Mouse (Mus musculus): Measurements from ENCODE around the gene Flnb. TPM values are rescaled to one million over a fixed set of nuclear protein-coding genes. Genes with fewer than 3 reads are reported as not detected.

Gene Flnb
- polyA plus RNA-seq, 1 experiment from 2014 or later: 21.2 TPM

DNA sequence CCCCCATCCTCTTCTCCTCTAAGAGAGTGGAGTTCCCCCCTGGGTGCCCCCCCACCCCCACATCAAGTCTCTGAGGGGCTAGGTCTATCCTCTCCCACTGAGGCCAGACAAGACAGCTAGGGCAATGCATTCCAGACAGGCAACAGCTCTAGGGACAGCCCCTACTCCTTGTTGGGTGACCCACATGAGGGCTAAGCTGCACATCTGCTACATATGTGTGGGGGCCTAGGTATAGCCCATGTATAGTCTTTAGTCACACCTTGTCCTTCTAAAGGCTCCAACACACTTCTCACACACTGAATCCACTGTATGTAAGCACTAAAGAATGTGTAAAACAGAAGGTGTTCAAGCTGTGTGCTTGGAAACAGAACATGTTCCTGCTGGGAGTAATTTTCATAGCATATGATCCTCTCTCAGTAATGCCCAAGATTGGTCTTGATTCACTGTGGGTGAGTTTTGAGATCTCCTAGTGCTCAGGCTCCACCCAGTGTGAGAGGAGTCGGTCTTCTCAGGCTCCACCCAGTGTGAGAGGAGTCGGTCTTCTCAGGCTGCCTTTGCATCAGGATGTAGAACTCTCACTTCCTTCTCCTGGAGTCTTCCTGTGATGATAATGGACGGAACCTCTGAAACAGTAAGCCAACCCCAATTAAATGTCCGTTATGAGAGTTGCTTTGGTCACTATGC is 13.7 kb upstream of the Flnb start:
- H3K36me3 ChIP-seq (ENCODE audit: insufficient read depth, low read length): no peaks in the 10 kb centered on the region
- 58% methylated on average over 4 of the region's 4 CpGs for WGBS
- no peaks in the 10 kb centered on the region for H3K27me3 ChIP-seq (ENCODE audit: insufficient read depth, low read length)
- ATAC-seq (ENCODE audit: low FRiP score, low TSS enrichment): no peak
- peaks cover 5% of the 10 kb centered on the region; the same call in 1 of the 2 replicates for H3K9me3 ChIP-seq (ENCODE audit: low read length)
- H3K4me2 ChIP-seq (replicated peaks; ENCODE audit: low read depth, low read length): no peak overlapping the region
- no peak overlapping the region for H3K9ac ChIP-seq (replicated peaks; ENCODE audit: low read length)
- H3K4me3 ChIP-seq (ENCODE audit: low read length): no peak overlapping the region
- no peak overlapping the region for H3K27ac ChIP-seq (ENCODE audit: low read length)
- no peaks in the 10 kb centered on the region for H3K4me1 ChIP-seq (ENCODE audit: insufficient read depth, low read length)

DNA sequence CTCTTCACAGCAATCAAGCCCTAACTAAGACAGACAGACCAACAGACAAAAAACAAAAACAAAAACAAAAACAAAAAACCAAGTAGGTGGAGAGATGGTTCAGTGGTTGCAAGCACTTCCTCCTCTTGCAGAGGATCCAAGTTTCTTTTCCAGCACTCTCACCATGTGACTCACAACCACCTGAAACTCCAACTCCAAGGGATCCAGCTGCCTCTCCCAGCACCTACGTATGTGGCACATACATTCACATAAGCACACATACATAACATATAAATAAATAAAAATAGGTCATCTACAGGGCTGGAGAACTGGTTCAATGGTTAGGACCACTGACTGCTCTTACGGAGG is 13.2 kb upstream of the Flnb start:
- Histone ChIP-seq H3K9ac (replicated peaks; ENCODE audit: low read length) (no peak overlapping the region), H3K4me2 (replicated peaks; ENCODE audit: low read depth, low read length) (no peak overlapping the region), H3K27ac (ENCODE audit: low read length) (no peak overlapping the region), H3K4me1 (ENCODE audit: insufficient read depth, low read length) (no peaks in the 10 kb centered on the region), H3K27me3 (ENCODE audit: insufficient read depth, low read length) (no peaks in the 10 kb centered on the region), H3K4me3 (ENCODE audit: low read length) (no peak overlapping the region), H3K9me3 (ENCODE audit: low read length) (peaks cover 5% of the 10 kb centered on the region; the same call in 1 of the 2 replicates), H3K36me3 (ENCODE audit: insufficient read depth, low read length) (no peaks in the 10 kb centered on the region)
- WGBS: 92% methylated on average over 2 of the region's 2 CpGs
- ATAC-seq (ENCODE audit: low FRiP score, low TSS enrichment): no peak

GRCm38 (mm10) chr14:7807711-7808110 is 10.0 kb upstream of the Flnb start:
- 0 out of 2 replicates have a peak, but pooled peaks have one; percentile 39 for ATAC-seq (ENCODE audit: low FRiP score, low TSS enrichment)
- H3K27me3 ChIP-seq (ENCODE audit: insufficient read depth, low read length): no peaks in the 10 kb centered on the region
- H3K9ac ChIP-seq (replicated peaks; ENCODE audit: low read length): no peak overlapping the region
- no peak overlapping the region for H3K4me2 ChIP-seq (replicated peaks; ENCODE audit: low read depth, low read length)
- no peak overlapping the region for H3K27ac ChIP-seq (ENCODE audit: low read length)
- H3K4me3 ChIP-seq (ENCODE audit: low read length): no peak overlapping the region
- H3K9me3 ChIP-seq (ENCODE audit: low read length): no peaks in the 10 kb centered on the region
- no peaks in the 10 kb centered on the region for H3K36me3 ChIP-seq (ENCODE audit: insufficient read depth, low read length)
- 57% methylated on average over 4 of the region's 4 CpGs for WGBS
- H3K4me1 ChIP-seq (ENCODE audit: insufficient read depth, low read length): no peaks in the 10 kb centered on the region

DNA sequence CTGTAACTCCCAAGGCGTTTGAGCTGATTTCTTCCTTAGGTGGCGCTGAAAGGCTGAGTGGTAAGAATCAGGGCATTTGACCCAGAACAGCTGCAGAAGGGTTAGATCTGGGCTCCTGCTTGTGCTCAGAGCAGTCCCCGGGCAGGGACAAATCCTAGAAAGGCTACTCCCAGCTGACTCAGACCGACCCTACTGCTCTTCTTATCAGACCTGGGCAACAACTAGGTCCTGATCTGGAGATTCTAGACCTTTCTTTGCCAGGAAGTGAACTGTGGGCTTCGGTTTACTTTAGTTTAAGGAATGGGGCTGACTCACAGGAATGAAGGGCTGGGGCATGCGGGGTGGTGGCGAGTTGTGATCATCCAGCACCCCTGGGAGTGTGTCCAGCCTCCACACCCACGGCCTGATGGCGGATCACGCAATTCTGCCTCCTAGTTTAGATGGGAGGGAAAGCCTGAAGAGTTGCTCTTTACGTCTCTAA is 9.2 kb upstream of the Flnb start:
- Histone ChIP-seq H3K36me3 (ENCODE audit: insufficient read depth, low read length) (no peaks in the 10 kb centered on the region), H3K4me1 (ENCODE audit: insufficient read depth, low read length) (no peaks in the 10 kb centered on the region), H3K4me2 (replicated peaks; ENCODE audit: low read depth, low read length) (no peak overlapping the region), H3K27me3 (ENCODE audit: insufficient read depth, low read length) (no peaks in the 10 kb centered on the region), H3K9ac (replicated peaks; ENCODE audit: low read length) (no peak overlapping the region), H3K9me3 (ENCODE audit: low read length) (no peaks in the 10 kb centered on the region), H3K4me3 (ENCODE audit: low read length) (no peak overlapping the region), H3K27ac (ENCODE audit: low read length) (no peak overlapping the region)
- no peak for ATAC-seq (ENCODE audit: low FRiP score, low TSS enrichment)
- WGBS: 69% methylated on average over 11 of the region's 11 CpGs

DNA sequence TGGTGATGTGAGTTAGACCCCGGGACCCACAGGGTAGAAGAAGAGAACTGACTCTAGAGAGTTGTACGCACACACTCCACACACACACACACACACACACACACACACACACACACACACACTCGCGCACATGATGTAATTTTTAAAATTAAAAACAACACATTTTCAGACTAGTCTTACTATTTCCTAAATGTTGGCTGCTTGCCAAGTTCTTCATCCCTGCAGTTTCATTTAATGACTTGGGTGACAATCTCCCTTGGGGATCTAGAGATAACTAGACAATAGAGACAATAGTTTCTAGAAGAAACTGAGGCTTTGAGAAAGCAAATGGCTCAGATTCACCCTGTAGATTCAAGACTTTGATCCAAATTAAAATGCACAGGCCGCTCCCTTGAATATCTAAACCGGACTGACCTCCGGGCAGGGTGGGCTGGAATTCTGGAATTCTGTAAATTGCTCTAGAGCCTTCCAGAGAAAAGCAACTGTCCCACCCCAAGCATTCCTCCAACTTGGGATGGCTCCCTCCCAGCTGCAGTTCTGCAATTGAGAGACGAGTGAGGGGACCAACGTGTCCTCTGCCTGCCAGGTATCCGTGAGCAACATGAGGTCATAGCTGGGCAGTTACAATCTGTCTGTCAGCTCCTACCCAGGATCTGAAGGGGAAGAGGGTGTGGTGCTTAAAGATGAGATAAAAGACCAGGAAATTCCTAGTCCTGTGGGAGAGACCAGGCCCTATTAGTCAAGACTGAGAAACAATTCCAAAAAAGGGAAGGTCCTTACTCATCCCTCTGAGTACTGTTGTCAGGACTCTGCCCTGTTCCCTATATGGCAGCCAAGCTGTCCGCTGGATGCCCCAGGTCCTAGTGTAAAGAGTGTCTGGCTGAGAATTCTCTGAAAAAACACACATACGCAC is 8.5 kb upstream of the Flnb start:
- no peaks in the 10 kb centered on the region for H3K27me3 ChIP-seq (ENCODE audit: insufficient read depth, low read length)
- 0 out of 2 replicates have a peak, but pooled peaks have one; percentile 31 for ATAC-seq (ENCODE audit: low FRiP score, low TSS enrichment)
- H3K4me2 ChIP-seq (replicated peaks; ENCODE audit: low read depth, low read length): no peak overlapping the region
- no peak overlapping the region for H3K4me3 ChIP-seq (ENCODE audit: low read length)
- no peak overlapping the region for H3K27ac ChIP-seq (ENCODE audit: low read length)
- no peaks in the 10 kb centered on the region for H3K4me1 ChIP-seq (ENCODE audit: insufficient read depth, low read length)
- H3K36me3 ChIP-seq (ENCODE audit: insufficient read depth, low read length): no peaks in the 10 kb centered on the region
- WGBS: 76% methylated on average over 12 of the region's 12 CpGs
- no peaks in the 10 kb centered on the region for H3K9me3 ChIP-seq (ENCODE audit: low read length)
- H3K9ac ChIP-seq (replicated peaks; ENCODE audit: low read length): no peak overlapping the region

DNA sequence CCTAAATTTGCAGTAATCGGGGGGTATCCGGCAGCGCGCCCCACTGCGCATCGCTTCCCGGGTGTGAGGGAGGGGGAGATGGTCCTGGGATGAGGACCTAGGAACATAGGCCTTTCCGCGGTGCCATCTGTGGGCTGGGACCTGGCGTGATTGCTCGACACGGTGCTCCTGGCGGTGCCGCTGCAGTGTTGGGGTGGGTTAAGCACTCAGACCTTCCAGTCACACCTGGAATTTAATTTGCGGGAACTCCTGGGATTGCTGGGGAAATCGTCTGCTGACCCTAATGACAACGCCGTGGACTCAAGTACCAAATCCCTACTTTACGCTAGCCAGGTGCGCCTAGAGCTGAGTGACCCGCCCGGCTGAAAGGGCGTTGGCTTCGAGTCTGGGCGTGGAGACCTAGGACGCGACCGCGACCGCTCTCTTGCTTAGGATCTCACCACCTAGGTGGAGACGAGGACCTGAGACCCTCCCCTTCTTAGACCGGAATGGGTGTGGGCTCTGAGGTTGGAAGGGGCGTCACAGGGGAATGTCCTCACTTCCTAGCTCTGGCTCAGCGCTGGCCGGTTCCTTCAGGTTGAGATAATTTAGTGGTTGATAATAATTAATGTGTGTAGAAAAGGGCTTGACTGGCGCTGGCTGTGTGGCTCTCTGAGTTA is 835 bp downstream of the Flnb start:
- H3K4me2 ChIP-seq (replicated peaks; ENCODE audit: low read depth, low read length): peak overlapping the region; percentile 93
- H3K9me3 ChIP-seq (ENCODE audit: low read length): no peaks in the 10 kb centered on the region
- H3K4me3 ChIP-seq (ENCODE audit: low read length): peak overlapping the region; percentile 59
- peaks cover 20% of the 10 kb centered on the region for H3K4me1 ChIP-seq (ENCODE audit: insufficient read depth, low read length)
- WGBS: under 1% methylated on average over 36 of the region's 36 CpGs
- no peaks in the 10 kb centered on the region for H3K36me3 ChIP-seq (ENCODE audit: insufficient read depth, low read length)
- H3K27me3 ChIP-seq (ENCODE audit: insufficient read depth, low read length): no peaks in the 10 kb centered on the region
- peak overlapping the region; percentile 48 for H3K27ac ChIP-seq (ENCODE audit: low read length)
- ATAC-seq (ENCODE audit: low FRiP score, low TSS enrichment): peak; percentile 39; the same call in 1 of the 2 replicates
- H3K9ac ChIP-seq (replicated peaks; ENCODE audit: low read length): peak overlapping the region; percentile 70

- Histone ChIP-seq H3K9ac (replicated peaks; ENCODE audit: low read length) (peak overlapping the region; percentile 70; the same call in 1 of the 2 replicates), H3K27ac (ENCODE audit: low read length) (peak overlapping the region; percentile 48; the same call in 1 of the 2 replicates)
- WGBS: 64% methylated on average over 5 of the region's 5 CpGs
Observed at GRCm38 (mm10) chr14:7819446-7819845, 1.7 kb downstream of the Flnb start.

GRCm38 (mm10) chr14:7821341-7821740 is 3.6 kb downstream of the Flnb start:
- Histone ChIP-seq H3K27me3 (ENCODE audit: insufficient read depth, low read length) (no peaks in the 10 kb centered on the region), H3K9me3 (ENCODE audit: low read length) (no peaks in the 10 kb centered on the region), H3K4me3 (ENCODE audit: low read length) (no peak overlapping the region), H3K9ac (replicated peaks; ENCODE audit: low read length) (no peak overlapping the region), H3K27ac (ENCODE audit: low read length) (no peak overlapping the region), H3K4me2 (replicated peaks; ENCODE audit: low read depth, low read length) (no peak overlapping the region), H3K4me1 (ENCODE audit: insufficient read depth, low read length) (peaks cover 43% of the 10 kb centered on the region), H3K36me3 (ENCODE audit: insufficient read depth, low read length) (no peaks in the 10 kb centered on the region)
- 71% methylated on average over 8 of the region's 8 CpGs for WGBS
- ATAC-seq (ENCODE audit: low FRiP score, low TSS enrichment): no peak

More at GRCm38 (mm10) chr14:7819446-7819845, 1.7 kb downstream of the Flnb start:
- H3K9me3 ChIP-seq (ENCODE audit: low read length): no peaks in the 10 kb centered on the region
- peak overlapping the region; percentile 93 for H3K4me2 ChIP-seq (replicated peaks; ENCODE audit: low read depth, low read length)
- no peak for ATAC-seq (ENCODE audit: low FRiP score, low TSS enrichment)
- H3K27me3 ChIP-seq (ENCODE audit: insufficient read depth, low read length): no peaks in the 10 kb centered on the region
- peak overlapping the region; percentile 59 for H3K4me3 ChIP-seq (ENCODE audit: low read length)
- peaks cover 24% of the 10 kb centered on the region for H3K4me1 ChIP-seq (ENCODE audit: insufficient read depth, low read length)
- no peaks in the 10 kb centered on the region for H3K36me3 ChIP-seq (ENCODE audit: insufficient read depth, low read length)

DNA sequence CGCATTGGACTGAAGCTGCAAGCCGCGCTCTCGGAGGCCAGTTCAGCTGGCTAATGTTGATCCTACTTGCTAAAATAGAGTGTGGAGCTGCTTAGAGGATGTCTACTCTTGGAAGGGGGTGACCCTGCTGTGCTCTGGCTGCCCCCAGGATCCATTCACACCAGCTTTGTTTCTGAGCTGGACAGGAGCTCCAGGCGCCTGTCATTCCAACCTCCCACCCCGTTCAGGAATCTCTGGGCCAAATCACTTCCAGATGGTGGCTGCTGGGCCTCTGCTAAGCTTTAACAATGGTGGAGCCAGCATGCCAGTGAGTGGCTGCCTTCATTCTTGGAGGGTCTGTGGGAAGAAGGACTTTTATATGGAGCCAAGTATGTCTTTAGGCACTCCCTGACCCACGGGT is 4.9 kb downstream of the Flnb start:
- no peak overlapping the region for H3K4me2 ChIP-seq (replicated peaks; ENCODE audit: low read depth, low read length)
- no peak overlapping the region for H3K4me3 ChIP-seq (ENCODE audit: low read length)
- WGBS: 61% methylated on average over 7 of the region's 7 CpGs
- H3K9ac ChIP-seq (replicated peaks; ENCODE audit: low read length): no peak overlapping the region
- peaks cover 56% of the 10 kb centered on the region for H3K4me1 ChIP-seq (ENCODE audit: insufficient read depth, low read length)
- no peaks in the 10 kb centered on the region for H3K9me3 ChIP-seq (ENCODE audit: low read length)
- ATAC-seq (ENCODE audit: low FRiP score, low TSS enrichment): no peak
- no peaks in the 10 kb centered on the region for H3K36me3 ChIP-seq (ENCODE audit: insufficient read depth, low read length)
- H3K27ac ChIP-seq (ENCODE audit: low read length): no peak overlapping the region
- no peaks in the 10 kb centered on the region for H3K27me3 ChIP-seq (ENCODE audit: insufficient read depth, low read length)

All from kidney, embryonic 16.5 days (tissue).